Mouse (Mus musculus) adrenal gland, postnatal 36 days (tissue): ENCODE measurements around the gene Bbs9. TPM values are rescaled to one million over a fixed set of nuclear protein-coding genes. Genes with fewer than 3 reads are reported as not detected.

Experiments used
- DNase-seq, 2 experiments: peaks; one replicate each; pipeline ENCODE4 v3.0.0; 2021; ENCODE audit warnings: mixed read lengths in 1 of 2
- total RNA-seq, 2 experiments: library from RNA; stranded (reverse); gene quantifications; 2 replicates each; pipeline ENCODE4 v1.2.3; 2021

The Bbs9 gene
- total RNA-seq, 2 experiments from 2014 or later, result 13.2 to 13.4 TPM

DNA sequence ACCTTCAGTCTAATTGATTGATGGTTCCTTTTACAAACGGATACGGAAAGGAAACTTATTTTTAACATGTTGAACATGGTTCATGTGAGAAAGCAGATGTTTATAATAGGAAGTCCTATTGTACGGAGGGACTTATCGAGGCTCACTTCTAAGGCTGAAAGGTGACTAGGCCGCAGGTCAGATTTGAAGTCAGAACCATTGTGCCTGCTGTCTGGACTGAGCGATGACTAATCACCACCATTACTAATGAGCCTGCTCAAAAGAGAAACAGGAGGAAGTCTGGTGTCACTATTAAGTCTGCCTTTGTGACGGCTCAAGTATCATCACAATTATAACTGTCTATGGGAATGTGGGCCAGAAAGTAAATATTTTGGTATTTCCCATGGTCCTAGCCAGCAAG is 325.2 kb downstream of the Bbs9 start:
- peak in 1 of 2 experiments; percentile 9 for DNase-seq

DNA sequence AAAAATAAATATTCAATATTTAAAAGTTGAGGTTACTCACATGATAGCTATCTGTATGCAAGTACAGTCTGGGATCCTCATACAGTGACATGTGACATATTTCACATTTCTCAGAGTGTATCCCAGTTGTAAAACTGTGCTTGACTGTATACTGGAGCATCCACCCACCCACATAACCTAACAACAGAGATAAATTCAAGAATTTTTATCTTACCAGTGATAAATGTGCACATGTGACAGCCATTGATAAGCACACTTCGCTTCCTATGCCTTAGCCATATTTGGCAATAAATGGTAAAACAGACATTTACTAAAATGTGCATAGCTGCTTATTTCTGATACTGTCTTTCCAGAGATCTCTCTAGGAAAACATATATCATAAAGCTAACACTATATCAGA is 330.5 kb downstream of the Bbs9 start:
- DNase-seq, result no peak

DNA sequence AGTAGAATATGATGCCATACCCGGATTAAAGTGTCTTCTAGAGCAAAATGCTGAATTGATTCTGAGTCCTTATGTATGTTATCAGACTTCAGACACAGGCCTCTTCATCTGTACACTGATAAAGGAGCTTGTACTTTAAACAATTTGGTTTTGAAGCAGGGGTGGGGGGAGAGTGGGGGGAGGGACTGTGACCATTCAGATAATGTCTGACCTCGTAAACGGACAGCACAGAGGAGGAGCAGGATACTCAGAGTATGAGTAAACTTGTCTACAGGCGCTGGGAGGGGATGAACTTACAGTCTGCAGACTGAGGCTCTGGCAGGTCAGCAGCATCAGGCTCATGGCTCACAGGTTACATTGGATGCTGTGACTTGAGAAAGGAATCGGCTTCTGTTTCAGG is 331.0 kb downstream of the Bbs9 start:
- DNase-seq, result no peak

DNA sequence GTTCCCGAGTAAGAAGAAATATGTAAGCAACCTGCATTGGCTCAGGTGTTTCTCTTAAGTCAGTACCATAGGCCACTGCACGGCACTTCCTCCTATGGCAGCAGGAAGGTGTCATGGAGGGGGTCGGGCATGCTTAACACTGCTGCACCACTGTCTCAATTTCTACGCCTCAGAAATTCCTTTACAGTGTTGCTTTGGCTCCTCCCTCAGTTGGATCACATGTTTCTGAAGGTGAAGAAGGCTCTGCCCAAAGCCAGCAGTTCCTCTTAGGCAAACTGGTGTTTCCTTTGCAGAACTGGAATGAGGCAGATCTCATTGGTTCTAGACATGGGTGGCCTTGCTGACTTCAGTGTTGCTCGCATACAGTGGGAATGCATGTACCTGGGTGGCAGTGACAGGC is 332.2 kb downstream of the Bbs9 start:
- no peak for DNase-seq

DNA sequence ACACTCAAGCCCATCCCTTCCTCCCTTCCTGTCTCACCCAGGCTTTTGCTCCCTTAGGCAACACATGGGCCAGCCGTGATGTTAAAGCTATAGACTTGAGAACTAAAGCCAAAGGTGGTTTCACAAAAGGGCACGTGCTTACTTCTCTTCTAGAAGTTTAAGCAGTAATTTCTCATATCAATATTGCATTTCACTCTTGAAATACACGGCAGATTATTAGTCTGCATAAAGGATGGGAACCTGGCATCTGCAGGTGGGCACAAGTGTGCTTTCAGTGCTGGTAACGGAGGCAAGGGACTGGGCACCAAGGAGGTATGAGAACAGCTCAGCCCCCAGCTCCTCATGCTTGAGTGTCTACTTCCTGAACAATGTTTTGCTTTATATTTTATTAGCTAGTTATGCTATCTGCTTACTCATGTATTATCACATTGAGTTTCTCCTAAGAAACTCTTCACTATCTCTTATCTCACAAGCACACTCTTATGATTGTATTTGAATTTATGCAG is 334.2 kb downstream of the Bbs9 start:
- DNase-seq, result no peak

DNA sequence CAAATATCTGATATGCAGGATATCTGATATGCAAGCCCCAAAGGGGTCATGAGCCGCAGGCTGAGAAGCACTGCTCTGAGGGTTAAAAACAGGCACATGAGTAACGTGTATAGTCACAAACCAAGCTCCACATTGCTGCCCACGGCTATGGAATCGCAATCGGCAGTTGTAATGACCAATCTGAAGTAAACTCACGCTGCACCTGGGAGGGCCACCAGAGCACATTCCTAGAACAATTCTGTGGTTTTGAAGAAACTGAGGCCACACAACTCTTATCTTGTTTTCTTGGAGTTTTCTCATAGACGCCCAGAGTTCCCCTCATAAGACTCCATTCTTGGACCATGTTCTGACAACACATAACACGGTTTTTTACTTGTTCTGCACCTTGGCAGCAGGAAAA is 334.9 kb downstream of the Bbs9 start:
- no peak for DNase-seq

DNA sequence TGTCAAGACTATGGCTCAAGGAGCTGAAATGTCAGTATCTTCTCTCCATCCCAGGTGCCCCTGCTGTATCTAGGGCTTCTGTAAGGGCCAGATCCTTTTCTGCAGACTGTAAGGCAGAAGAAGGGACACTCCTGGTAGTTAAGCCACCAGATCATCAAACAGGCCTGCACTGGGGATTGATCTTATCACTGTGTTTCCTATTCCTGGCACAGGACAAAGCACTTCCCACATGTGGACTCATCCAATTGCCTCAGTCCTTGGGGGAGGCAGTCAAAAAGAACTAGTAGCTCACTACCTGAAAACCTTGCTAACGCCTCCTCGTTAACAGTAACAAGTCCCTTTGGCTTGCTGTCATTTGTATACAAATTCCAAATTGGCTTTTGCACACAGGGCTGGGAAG is 336.4 kb downstream of the Bbs9 start:
- DNase-seq, result no peak

DNA sequence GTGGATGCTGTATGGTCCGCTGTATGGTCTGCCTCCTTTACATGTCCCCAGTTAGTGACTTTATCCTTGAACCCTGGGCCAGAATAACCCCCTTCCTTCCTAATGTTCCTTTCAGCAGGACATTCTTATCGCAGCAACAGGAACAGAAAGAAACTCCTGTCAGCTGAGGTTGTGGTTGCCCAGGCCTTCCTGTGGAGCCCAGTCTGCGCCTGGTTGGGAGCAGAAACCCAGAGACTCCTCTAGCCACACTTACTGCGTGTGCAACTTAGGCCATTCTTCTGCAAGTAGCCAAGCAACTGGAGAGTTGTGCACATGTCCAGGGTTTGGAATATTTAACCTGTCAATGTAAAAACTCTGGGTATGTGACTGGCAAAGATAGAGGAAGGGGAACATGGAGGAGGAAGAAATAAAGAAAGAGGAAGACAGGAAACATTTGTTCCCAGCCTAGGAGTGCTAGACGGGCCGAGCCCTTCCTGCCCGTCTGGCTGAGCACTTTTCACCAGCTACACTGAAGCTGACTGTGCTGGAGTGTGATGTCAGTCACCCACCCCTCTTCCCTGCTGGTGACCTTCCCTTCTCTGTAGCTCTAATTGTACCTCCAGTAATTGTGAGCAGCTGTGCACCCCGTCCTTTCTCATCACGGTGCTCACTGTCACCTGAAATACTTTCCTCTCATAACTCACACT is 339.0 kb downstream of the Bbs9 start:
- no peak for DNase-seq

DNA sequence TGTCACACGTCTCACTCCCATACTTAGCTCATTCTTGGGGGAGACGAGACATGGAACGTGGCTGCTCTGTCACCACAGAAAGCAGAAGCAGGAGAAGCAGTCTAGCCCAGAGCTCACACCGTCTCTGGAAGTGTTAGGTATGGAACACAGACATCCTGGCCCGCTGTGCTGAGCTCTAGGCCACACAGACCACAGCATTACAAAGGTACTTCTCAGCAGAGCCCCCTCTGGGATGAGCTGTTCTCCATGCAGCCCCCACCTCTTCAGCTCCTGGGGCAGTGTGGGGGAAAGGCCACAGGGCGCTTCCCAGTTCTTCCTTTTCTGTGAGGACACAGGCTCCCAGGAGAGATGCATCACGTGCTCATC is 339.6 kb downstream of the Bbs9 start:
- DNase-seq, result no peak

DNA sequence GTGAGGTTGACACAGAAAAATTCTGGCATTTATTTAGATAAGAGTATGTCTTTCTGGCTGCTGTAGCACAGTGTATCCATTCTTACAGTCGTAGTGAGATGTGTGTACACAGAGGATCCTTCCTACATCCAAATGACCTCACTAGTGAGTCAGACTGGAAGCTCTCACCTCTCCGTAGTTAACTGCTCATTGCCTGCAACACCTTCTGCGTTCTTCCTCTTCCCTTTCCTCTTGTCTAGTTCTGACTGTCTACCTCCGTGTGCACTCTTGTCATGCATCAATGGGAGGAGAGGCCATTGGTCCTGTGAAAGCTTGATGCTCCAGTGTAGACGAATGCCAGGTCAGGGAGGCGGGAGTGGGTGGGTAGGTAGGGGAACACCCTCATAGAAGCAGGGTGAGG is 344.0 kb downstream of the Bbs9 start:
- DNase-seq, result no peak

DNA sequence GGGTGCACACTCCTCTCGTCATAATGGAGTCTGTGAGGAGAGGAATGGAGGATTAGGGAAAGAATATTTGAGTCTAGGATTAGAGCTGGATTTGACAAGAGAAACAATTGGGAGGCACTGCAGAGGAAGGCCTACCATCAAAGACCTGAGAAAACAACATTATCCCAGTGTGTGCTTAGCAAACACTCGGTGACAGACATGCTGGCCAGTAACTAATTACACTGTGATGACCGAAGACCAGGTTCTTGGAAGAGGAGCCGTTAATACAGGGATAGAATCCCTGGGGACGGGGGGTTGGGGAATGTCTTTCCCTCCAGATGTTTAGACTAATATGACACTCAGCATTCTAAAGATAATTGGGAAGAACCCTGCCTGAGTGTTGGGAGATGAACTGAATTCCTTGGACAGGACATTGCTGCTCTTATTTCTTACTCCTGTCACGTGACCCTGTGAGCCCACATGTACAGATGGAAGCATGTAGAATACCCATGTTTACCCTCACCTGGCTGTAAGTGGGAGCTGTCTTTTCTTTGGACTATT is 345.2 kb downstream of the Bbs9 start:
- no peak for DNase-seq

DNA sequence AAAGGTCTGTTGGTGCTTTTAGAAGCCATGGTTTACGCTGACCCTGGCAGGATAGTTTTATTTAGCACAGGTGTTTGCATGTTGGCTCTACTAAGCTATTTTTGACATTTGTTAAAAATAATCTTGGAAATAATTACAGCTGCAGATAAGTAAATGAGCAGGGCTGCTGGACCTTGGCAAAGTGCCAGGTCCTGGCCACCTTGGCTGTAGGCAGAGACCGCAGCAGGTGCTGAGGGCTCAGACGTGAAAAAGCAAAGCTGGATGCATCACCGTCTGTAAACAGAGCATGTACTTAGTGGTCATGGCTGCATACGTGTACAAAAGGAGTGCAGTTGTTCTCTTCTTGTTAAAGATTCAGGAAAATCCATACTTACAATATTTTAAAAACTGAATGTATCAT is 347.3 kb downstream of the Bbs9 start:
- DNase-seq, result peak; percentile 4 to 21

DNA sequence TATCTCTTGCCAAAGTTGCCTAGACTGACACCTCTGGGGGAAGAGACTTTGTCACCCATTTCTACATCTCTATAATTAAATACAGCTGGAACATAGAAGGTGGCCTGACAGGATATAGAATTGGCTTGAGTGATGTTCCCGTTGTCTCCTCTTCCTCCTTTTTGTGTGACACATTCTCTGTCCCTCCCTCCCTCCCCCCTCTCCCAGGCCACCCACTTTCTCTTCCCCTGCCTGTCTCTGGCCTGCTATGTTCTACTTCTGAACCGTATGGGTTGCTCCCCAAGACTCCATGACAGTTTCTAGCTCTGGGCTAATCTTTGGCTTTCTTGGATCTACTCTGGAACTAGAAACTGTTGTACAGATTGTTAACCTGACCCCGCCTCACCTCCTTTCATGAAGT is 348.3 kb downstream of the Bbs9 start:
- DNase-seq, result no peak

DNA sequence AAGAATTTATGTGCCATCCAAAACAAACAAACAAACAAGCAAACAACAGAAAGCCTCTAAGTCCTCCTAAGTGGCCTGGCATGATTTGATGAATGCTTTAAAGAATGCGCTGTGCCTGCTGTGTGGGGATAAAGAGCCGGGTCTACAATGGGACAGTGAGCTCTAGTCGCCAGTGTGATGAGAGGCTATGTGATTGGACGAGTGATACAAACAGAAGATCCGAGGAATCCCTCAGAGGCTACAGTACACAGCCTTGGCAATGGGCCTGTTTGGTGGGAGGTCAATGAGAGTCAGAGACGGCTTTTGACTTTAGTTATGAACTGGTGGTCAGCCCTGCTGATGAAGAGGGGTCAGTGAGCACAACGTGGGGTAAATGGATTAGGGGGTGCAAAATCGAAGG is 349.4 kb downstream of the Bbs9 start:
- DNase-seq, result no peak

DNA sequence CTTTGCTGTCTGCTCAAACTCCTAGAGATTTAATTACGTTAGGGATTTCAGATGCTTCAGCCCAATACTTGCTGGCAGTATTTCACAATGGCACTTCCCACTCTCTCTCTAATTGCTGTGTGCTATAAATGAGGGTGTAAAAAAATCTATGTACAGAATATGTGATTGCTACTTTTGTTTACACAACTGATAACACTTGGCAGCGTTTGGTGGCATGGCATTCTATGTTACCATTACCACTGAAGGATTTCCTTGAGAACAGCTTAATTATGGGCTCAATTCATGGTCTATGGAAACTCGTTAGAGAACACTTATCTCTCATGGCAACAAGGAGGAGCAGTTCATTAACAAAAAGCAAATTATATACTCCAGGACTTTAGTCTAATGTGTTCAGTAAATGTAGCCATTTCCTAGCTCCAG is 351.1 kb downstream of the Bbs9 start:
- DNase-seq, result no peak

DNA sequence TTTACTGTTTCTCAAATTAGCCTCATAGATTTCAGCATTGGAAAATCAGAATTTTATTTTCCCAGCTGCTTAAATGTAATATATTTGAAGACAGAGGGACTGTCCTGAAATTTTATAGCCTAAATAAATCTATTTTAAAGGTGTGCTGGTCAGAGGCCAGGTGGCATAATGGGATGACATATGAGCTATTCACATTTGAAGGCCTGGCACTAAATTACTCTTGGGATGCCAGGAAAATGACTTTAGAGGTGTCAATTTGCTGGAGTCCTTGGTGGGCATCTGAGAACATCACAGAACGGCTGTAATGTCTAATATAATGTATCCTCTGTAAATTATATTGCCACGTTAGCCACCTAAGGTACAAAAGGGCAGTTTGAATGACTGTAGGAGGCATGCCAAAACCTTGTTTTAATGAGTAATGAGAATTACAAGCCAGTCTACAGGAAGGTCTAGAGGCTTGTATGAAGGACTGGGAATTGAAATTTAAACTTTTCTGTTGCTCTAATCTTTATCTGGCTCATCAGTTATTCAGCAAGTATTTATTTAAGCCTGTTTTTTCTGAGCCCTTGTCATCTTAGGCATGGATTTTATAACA is 351.8 kb downstream of the Bbs9 start:
- no peak for DNase-seq

DNA sequence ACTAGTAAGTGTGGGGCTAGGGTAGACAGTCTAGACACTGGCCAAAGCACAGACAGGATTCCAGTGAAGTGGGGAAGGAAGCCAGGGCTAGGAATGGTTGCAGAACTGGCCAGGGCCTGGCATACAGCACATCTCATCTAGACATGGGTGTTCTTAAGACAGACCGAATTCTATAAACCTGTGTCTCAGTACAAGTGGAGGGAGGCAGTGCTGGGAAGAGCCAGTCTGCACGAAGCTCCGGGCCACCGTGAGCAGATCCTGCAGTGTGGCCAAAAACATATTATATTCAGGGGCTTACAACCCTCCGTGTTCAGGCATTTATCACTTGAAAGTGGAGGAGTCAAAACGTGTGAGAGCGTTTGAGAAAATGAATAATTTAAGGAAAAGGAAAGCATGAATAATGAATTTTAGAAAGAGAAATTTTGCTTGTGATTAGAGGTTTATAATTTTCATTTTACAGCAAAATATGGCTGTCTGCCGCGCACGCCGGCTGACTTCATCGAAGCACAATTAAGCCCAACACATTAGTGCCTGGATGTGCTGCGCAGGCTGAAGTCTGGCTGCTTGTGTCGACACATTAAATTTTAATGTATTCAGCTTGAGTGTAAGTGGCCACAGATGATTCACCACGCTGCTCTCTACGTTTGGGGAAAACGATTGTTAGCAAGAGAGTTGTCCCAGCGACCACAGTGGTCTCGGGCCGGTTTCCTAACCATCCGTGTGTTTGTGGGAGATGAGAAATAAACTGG is 353.9 kb downstream of the Bbs9 start:
- no peak for DNase-seq

DNA sequence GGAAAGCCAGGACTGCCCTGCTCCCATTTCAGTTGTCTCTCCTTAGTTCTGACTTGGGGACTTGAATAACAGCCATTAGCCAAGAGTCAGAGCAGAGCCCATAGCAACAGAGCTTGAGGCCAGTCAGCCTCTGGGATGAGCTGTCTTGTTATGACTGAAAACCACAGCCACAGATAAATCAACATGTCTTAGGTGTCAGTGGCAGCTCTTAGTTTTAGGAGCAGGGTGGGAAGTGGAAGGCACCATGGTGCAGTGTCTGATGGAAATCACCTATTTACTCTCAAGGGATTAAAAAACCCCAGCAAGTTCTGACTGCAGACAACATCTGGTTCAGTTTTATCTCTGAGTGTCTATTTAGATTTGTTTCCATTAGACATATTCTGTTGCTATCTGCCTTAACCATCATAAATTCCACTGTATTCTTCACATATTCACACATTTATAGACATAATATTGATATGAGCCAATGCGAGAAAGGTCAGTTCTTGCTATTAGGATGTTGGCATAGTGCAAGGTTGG is 359.5 kb downstream of the Bbs9 start:
- no peak for DNase-seq

DNA sequence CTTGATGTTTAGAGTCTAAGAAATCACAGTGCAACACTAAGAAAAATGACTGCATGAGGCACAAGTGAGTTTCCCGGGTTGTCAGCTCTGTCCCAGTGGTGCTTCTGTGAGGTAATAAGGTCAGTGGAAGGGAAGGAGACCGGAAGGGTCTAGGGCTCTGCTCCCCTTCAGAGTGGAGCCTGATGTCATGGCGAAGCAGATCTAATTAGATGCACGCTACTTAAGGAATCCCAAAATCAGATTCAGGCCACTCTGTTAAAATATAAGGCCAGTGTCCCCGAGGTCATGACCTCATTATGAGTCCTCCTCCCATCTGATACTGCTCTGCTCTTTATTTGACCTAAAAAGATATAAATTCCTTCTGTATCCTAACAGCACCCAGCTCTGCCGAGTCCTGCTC is 361.5 kb downstream of the Bbs9 start:
- DNase-seq, result no peak

DNA sequence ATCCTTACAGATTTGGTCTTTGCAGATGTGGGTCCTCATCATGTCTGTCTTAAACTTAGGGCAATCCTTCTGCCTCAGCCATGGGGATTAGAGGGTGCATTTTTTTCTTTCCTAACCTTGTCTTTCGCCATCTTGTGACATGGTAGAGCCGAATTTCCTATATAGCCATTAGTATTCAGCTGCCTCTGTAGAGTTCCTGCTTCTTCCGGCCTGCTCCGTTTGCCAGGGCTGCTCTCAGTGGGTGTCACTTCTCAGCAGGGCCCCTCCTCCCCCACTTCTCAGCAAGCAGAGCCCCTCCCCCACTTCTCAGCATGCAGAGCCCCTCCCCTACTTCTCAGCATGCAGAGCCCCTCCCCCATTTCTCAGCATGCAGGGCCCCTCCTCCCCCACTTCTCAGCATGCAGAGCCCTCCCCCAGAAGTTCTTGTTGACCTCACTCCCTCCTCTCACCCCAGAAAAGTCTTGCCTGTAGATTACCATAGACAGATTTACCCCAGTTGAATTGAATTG is 362.2 kb downstream of the Bbs9 start:
- DNase-seq, result no peak

DNA sequence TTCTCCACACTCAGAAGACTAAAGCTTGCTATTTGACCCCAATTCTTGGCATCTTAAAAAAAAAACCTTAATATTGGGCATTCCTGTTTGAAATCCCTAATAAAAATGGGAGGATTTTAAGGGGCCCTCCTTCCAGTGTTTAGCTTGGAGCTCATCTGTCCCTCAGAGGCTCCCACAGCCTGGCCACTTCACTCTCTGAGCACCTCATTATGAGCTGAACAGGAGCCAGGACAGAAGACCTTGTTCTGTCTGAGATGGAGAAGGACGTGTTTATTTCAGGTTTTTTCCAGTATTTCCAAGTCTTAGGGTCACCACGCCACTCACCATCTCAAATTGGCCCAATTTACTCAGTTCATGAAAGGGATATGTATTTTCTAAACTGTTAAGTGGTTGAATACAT is 370.5 kb downstream of the Bbs9 start:
- DNase-seq, result no peak

DNA sequence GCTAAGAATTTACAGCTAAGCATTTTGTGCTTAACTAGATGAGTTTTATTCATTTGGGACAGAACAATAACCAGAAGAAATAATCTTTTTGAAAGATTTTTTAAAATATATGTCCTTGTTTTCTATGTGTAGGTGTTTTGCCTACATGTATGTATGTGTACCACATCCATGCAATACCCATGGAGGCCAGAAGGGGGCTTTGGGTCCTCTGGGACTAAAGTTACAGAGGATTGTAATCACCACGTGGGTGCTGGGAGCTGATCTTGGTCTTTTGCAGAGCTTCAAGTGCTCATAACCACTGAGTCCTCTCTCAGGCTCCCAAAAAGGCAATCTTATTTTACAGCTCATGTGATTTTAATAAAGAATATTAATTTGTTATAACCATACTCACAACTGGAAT is 371.3 kb downstream of the Bbs9 start:
- no peak for DNase-seq

DNA sequence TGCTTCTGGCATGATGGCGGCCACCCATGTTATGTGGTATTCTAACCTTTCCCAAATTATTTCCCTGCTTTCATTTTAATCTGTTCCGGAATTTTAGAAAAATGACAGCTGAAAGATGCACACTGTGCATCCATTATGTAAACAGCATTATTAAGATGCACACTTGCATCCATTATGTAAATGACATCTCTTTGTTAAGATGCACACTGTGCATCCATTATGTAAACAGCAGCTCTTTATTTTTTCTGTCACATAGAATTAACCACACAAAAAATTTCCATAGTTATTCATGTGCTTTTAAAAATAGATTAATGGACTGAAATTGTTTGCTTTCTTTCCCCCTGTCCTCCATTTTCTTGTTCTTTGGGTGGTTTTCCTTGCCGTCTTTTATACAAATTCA is 373.3 kb downstream of the Bbs9 start:
- DNase-seq, result no peak
